Mouse (Mus musculus): ENCODE results near the gene Nono.

DNA sequence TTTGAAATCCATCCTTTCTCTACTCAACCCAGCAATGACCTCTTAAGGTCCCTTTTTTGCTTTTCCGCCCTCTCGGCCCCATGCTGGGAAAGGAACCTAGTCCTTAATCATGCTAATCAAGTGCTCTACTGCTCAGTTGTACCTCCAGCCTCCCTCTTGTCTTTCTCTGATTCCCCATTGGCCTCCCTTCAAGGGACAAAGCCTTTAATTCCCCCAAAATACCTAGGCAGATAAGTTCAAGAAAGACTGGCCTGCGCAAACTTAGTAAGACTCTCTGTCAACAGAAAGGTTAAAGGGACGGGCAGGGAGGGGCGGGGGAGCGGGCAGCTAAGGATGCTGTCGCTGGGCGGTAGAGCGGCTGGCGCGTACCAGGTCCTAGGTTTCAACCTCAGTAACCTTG is 32.7 kb upstream of the Nono start:
- no peak for TF ChIP-seq CTCF (IDR thresholded peaks at IDR 0.05)
- no peak for TF ChIP-seq EP300 (IDR thresholded peaks at IDR 0.05)

Data from lung, postnatal 0 days (tissue).